In genomic region chr2:72365930-72366329, GRCm38 (mm10) we compare ENCODE assay signal across 11 mouse cellular contexts.
DNase-seq lines count a peak whose midpoint lies in the region; ATAC-seq and TF ChIP-seq lines count a peak whose summit lies in the region.
"Had no signal": no experiment of that assay in that cellular context is flagged by ENCODE, and none has a peak within 500 bp of the region (broad histone marks: within the 10 kb centered on the region; RNA-seq: fewer than 3 reads in every experiment).

No protein-coding gene starts in this region.

- H3K27ac ChIP-seq in kidney, embryonic 15.5 days = 0 out of 2 replicates have a peak overlapping the region, but pooled peaks have one; percentile 3
- no peak overlapping the region; the same call in 1 of the 2 replicates for H3K27ac ChIP-seq in kidney, embryonic 16.5 days (ENCODE audit: low read length)
- peak overlapping the region; percentile 79 for H3K27ac ChIP-seq in embryonic fibroblast, embryonic 13.5 days (ENCODE audit: insufficient read depth, low read length)
- H3K27ac ChIP-seq in thymus, adult 2 months (ENCODE audit: control insufficient read depth, insufficient read depth, low read length) = no peak overlapping the region
- H3K27ac ChIP-seq: limb, embryonic 13.5 days had no signal

- no peak for TF ChIP-seq POLR2A in embryonic fibroblast, embryonic 13.5 days (IDR thresholded peaks at IDR 0.05; ENCODE audit: low read depth, low read length)
- TF ChIP-seq POLR2A in thymus, adult 2 months (IDR thresholded peaks at IDR 0.05; ENCODE audit: control insufficient read depth, extremely low read depth, insufficient read depth, low read length, poor library complexity) = no peak

- no peaks in the 10 kb centered on the region for H3K9me3 ChIP-seq in kidney, embryonic 15.5 days (replicated peaks)
- H3K9me3 ChIP-seq in kidney, embryonic 16.5 days (ENCODE audit: low read length) = no peaks in the 10 kb centered on the region
- H3K9me3 ChIP-seq: limb, embryonic 13.5 days had no signal

- TF ChIP-seq CTCF in embryonic fibroblast, embryonic 13.5 days (IDR thresholded peaks at IDR 0.05; ENCODE audit: borderline replicate concordance, insufficient read depth, low read length) = no peak
- TF ChIP-seq CTCF in thymus, adult 2 months (IDR thresholded peaks at IDR 0.05; ENCODE audit: borderline replicate concordance, control insufficient read depth, extremely low read depth, insufficient read depth, low read length, poor library complexity) = no peak

- no peak overlapping the region for H3K4me2 ChIP-seq in kidney, embryonic 15.5 days
- no peak overlapping the region for H3K4me2 ChIP-seq in kidney, embryonic 16.5 days (replicated peaks; ENCODE audit: low read depth, low read length)
- H3K4me2 ChIP-seq: limb, embryonic 13.5 days had no signal

- H3K4me1 ChIP-seq in kidney, embryonic 15.5 days = peaks cover 18% of the 10 kb centered on the region
- H3K4me1 ChIP-seq in kidney, embryonic 16.5 days (ENCODE audit: insufficient read depth, low read length) = peaks cover 18% of the 10 kb centered on the region
- H3K4me1 ChIP-seq in embryonic fibroblast, embryonic 13.5 days (ENCODE audit: control insufficient read depth, insufficient read depth, low read length) = no peaks in the 10 kb centered on the region
- H3K4me1 ChIP-seq in thymus, adult 2 months (replicated peaks; ENCODE audit: control insufficient read depth, insufficient read depth, low read length) = peaks cover 8% of the 10 kb centered on the region

- no peaks in the 10 kb centered on the region for H3K36me3 ChIP-seq in kidney, embryonic 15.5 days
- H3K36me3 ChIP-seq in kidney, embryonic 16.5 days (ENCODE audit: insufficient read depth, low read length) = no peaks in the 10 kb centered on the region
- no peaks in the 10 kb centered on the region for H3K36me3 ChIP-seq in thymus, adult 2 months (ENCODE audit: control insufficient read depth, insufficient read depth, low read length)
- H3K36me3 ChIP-seq: limb, embryonic 13.5 days had no signal

- H3K9ac ChIP-seq in kidney, embryonic 15.5 days = no peak overlapping the region
- no peak overlapping the region for H3K9ac ChIP-seq in kidney, embryonic 16.5 days (replicated peaks; ENCODE audit: low read length)
- H3K9ac ChIP-seq: limb, embryonic 13.5 days had no signal

- peak; percentile 53 for DNase-seq in heart, postnatal 4 days
- DNase-seq in lung, postnatal 4 days = peak; percentile 57 to 79
- no peak for DNase-seq in thymus, adult 2 months
- no peak for DNase-seq in cerebellum, postnatal 36 days
- DNase-seq in thymus, postnatal 14 days = no peak
- DNase-seq: cerebellum, adult 2 months; spleen, adult 18-20 months had no signal

- WGBS in kidney, embryonic 15.5 days = 41% methylated on average over 7 of the region's 7 CpGs
- WGBS in kidney, embryonic 16.5 days = 31% methylated on average over 7 of the region's 7 CpGs
- 84% methylated on average over 7 of the region's 7 CpGs for WGBS in thymus, adult 2 months

- ATAC-seq in kidney, embryonic 15.5 days (replicated peaks; ENCODE audit: low FRiP score) = no peak
- no peak for ATAC-seq in kidney, embryonic 16.5 days (ENCODE audit: low FRiP score, low TSS enrichment)

- no peaks in the 10 kb centered on the region for H3K27me3 ChIP-seq in kidney, embryonic 15.5 days
- no peaks in the 10 kb centered on the region for H3K27me3 ChIP-seq in kidney, embryonic 16.5 days (ENCODE audit: insufficient read depth, low read length)
- H3K27me3 ChIP-seq in thymus, adult 2 months (ENCODE audit: control insufficient read depth, insufficient read depth, low read length) = no peaks in the 10 kb centered on the region
- H3K27me3 ChIP-seq: limb, embryonic 13.5 days had no signal

- no peak overlapping the region for H3K4me3 ChIP-seq in kidney, embryonic 15.5 days (replicated peaks)
- no peak overlapping the region for H3K4me3 ChIP-seq in kidney, embryonic 16.5 days (ENCODE audit: low read length)
- no peak overlapping the region for H3K4me3 ChIP-seq in embryonic fibroblast, embryonic 13.5 days (ENCODE audit: insufficient read depth, low read length)
- H3K4me3 ChIP-seq in thymus, adult 2 months (ENCODE audit: control insufficient read depth, insufficient read depth, low read length) = no peak overlapping the region
- H3K4me3 ChIP-seq: limb, embryonic 13.5 days had no signal

Comparison
In these comparisons a context has a peak if more than half of its experiments do, and no peak if none do; other contexts are left out.
1. H3K27ac ChIP-seq: peak in kidney, embryonic 15.5 days (single experiment) and embryonic fibroblast, embryonic 13.5 days (single experiment); none in kidney, embryonic 16.5 days (single experiment) and thymus, adult 2 months (single experiment).
2. DNase-seq: peak in heart, postnatal 4 days (single experiment) and lung, postnatal 4 days (2 of 2); none in thymus, adult 2 months (single experiment), cerebellum, postnatal 36 days (0 of 2) and thymus, postnatal 14 days (single experiment).